In genomic region chr4:134421971-134422370, GRCm38 (mm10) we compare ENCODE assay signal across 13 mouse cellular contexts.
"Had no signal": no experiment of that assay in that cellular context is flagged by ENCODE, and none has a peak within 500 bp of the region (broad histone marks: within the 10 kb centered on the region; RNA-seq: fewer than 3 reads in every experiment).

No protein-coding gene starts in this region.

- H3K4me3 ChIP-seq: midbrain, embryonic 12.5 days; midbrain, embryonic 15.5 days had no signal

- H3K9ac ChIP-seq: liver, embryonic 14.5 days; liver, postnatal 0 days; lung, embryonic 14.5 days; midbrain, embryonic 12.5 days; midbrain, embryonic 15.5 days had no signal

- H3K27me3 ChIP-seq: midbrain, embryonic 12.5 days; midbrain, embryonic 15.5 days had no signal

- H3K36me3 ChIP-seq: midbrain, embryonic 15.5 days had no signal

- H3K4me2 ChIP-seq: liver, embryonic 11.5 days; lung, embryonic 14.5 days; midbrain, embryonic 12.5 days; midbrain, embryonic 15.5 days had no signal

- ATAC-seq: liver, postnatal 0 days; lung, postnatal 0 days; midbrain, embryonic 15.5 days had no signal

- DNase-seq: kidney, adult 18-20 months; kidney, adult 9 months; kidney, postnatal 14 days; kidney, postnatal 4 days; liver, postnatal 0 days; lung, embryonic 14.5 days; thymus, postnatal 25 days had no signal

- H3K9me3 ChIP-seq: midbrain, embryonic 12.5 days; midbrain, embryonic 15.5 days had no signal

- H3K27ac ChIP-seq: liver, embryonic 14.5 days; macrophage; midbrain, embryonic 12.5 days; midbrain, embryonic 15.5 days had no signal

- H3K4me1 ChIP-seq: midbrain, embryonic 12.5 days; midbrain, embryonic 15.5 days had no signal
